Mouse (Mus musculus): ENCODE results near the gene Fam57b.
A peak's percentile ranks its signal among the peaks of the same experiment; 100 is the strongest.

Fam57b gene

DNA sequence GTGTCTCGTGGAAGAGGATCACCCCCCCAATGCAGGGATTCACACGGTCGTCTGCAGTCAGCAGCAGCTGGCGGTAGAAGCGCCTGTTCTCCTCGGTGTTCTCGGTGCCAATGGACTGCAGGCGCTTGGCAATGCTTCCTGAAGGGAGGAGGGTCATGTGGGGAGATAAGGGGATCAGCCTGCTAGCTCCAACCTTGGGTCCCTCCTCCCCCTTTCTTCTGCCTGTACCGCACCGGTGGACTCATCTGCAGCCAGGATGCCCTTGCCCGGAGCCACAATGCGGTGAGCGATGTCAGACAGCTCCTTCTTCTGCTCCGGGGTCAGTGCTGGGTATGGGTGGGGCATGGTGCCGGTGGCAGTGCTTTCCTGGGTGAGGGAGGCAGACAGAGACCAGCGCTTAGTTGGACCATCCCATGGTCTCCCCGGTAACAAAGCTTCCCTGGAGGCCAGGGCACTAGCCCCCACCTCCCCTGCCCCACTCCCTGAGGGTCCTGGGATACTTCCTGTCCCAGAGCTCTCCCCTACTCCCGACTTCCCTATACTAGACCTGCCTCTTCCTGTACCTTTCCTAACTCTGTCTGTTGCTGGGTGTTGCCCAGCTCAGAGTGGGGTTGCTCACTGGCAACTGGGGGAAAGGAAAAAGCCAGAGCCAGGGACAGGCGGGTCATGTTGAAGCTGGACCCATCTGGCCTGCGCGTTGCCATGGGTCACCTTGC lies at the start of gene Fam57b:
Gene Fam57b (plus strand): TSS at position 258 of the 716 bp plus-strand sequence.
- no peak for DNase-seq (ENCODE audit: low spot score in 2 of 2)

DNA sequence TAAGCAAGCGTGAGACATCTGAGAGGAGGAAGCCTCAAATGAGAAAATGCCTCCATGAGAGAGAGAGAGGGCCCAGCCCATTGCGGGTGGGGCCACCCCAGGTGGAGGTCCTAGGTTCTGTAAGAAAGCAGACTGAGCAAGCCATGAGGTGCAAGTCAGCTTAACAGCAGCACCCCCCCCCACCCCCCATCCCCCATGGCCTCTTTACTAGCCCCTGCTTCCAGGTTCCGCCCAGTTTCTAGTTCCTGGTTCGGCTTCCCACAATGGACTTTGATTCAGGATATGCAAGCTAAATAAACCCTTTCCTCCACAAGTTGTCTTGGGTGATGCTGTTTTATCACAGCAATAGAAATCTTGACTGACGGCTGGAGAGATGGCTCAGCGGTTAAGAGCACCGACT lies 48.6 kb upstream of the Fam57b start:
- no peak for DNase-seq (ENCODE audit: low spot score in 2 of 2)

DNA sequence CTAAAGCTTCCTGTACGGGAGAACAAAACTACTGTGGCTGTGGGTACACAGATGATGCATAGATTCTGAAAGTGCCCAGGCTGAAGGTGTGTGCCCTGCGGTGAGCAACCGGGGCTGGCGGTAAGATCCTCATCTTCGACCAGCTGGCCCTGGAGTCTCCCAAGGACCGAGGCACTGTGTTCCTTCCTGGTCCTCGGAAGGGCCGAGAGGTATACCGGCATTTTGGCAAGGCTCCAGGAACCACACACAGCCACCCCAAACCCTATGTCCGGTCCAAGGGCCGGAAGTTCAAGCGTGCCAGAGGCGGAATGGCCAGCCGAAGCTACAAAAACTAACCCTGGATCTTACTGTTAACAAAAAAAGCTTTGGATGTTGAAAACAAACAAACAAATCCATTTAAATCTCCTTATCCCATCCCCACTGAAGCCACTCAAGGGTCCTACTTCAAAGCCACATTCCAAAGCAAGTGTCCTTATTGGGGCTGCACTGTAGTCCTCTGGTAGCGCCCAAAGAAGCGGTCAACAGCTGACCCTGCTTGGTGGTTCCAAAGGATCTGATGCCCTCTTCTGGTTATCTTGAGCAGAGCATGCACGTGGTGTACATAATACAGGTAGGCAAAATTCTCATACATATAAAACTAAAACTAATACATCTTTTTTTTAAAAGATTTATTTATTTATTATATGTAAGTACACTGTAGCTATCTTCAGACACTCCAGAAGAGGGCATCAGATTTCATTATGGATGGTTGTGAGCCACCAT lies 47.7 kb upstream of the Fam57b start:
- no peak for DNase-seq (ENCODE audit: low spot score in 2 of 2)

DNA sequence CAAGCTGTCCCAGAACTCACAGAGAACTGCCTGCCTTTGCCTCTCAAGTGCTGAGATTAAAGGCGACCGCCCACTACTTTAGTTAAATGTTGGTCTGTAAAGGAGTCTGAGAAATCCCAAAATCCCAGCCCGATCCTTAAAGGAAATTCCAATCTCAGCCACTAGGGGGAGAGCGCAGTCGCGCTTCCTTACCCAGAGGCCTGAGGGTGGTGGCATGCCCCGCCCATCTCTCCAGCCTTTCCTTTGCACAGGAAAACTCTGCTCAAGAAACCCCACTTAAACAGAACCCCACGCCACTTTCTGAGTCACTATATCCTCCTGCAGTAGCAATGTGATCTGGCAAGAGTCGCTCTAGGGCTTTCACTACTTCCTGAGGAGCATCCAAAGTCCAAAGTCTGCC lies 42.6 kb upstream of the Fam57b start:
- peak; percentile 48 to 66 for DNase-seq (ENCODE audit: low spot score in 2 of 2)

DNA sequence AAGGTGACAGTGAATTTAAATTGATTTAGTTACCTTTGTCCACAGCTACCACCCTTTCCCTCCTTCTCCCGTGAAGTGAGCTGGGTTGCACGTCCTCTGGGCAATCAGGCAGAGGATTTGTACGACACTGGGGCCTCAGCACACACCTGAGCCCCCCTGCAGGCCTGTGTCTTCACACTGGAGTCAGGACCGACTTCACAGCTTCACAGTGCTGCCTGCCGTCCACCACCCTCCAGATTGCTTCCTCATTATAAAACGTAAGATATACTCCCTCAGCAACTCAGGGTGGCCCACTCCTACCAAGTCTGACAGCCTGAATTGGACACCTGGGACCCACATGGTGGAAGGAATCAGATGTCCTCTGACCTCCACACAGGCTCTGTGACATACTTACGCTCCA lies 38.9 kb upstream of the Fam57b start:
- no peak for DNase-seq (ENCODE audit: low spot score in 2 of 2)

DNA sequence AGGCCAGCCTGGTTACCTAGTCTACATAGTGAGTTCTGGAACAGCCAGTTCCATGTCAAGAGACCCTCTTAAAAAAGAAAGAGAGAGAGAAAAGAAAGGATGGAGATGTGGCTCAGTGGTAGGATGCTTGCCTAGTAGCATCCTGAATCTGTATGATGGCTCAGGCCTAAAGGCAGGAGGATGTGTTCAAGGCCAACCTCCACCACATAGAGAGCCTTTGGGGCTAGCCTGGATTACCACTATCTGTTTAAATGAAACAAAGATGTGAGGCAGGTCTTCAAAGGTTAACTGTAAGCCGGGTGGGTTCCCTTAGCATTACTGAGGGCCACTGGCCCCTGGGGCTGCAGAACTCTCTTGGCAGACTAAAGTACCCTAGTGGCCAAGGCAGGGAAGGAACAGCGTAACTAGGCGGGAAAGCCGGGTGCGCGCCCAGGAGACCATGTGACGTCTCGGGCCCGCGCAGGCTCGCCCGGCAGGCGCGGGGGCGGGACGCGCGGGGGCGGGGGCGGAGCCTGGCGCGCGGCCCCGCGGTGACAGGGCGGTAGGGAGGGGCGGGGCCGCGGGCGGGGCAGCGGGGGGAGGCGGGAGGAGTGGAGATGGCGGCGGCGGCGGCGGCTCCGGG lies 38.3 kb upstream of the Fam57b start, which contains the start of gene Mapk3:
Gene Mapk3 (plus strand): TSS at position 552 of the 622 bp plus-strand sequence.
- peak; percentile 89 to 91 for DNase-seq (ENCODE audit: low spot score in 2 of 2)

DNA sequence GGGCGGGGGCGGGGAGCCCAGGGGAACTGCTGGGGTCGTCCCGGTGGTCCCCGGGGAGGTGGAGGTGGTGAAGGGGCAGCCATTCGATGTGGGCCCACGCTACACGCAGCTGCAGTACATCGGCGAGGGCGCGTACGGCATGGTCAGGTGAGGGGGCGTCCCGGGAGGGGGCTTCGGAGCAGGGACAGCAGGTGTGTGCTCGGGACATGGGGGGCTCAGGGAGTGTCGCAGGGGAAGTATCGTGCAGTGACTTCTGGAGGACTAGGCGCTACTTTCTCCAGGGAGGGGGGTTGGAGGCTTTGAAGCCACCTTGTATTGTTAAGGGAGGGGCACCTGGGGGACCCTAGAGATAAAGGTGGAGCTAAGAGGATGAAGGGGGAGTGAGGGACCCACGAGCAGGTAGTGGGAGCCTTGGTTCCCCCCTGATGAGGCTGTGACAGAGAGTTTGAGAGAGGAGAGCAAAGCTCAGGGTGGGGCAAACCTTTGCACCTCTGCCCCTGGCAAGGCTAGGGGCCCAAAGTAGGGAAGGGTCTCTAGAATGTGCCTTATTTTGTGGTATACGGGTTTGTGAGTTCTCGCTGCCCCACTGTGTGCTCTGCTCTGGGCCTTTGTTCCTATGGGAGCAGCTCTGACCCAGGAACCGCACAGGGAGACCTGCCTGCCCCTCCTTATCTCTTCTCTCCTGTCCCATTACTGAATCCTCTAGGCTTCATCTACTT lies 37.6 kb upstream of the Fam57b start:
- DNase-seq (ENCODE audit: low spot score in 2 of 2) = no peak

DNA sequence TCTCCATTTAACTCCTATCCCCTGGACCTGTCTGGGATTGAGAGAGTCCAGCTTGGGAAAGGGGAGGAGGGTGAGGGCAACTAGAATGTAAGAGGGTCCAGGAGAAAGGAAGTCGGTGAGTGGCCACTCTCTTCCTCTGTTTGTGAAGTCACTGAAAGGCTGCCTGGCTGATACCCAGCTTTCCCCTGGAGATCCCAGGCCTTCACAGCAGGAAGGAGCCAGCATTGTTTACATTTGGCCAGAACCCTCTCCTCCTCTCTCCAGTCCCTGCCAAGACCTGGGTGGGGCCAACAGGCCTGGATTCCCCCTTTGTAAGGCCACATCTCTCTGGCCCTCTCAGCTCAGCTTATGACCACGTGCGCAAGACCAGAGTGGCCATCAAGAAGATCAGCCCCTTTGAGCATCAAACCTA lies 37.1 kb upstream of the Fam57b start:
- peak in 1 of 2 experiments; percentile 39 for DNase-seq (ENCODE audit: low spot score in 2 of 2)

DNA sequence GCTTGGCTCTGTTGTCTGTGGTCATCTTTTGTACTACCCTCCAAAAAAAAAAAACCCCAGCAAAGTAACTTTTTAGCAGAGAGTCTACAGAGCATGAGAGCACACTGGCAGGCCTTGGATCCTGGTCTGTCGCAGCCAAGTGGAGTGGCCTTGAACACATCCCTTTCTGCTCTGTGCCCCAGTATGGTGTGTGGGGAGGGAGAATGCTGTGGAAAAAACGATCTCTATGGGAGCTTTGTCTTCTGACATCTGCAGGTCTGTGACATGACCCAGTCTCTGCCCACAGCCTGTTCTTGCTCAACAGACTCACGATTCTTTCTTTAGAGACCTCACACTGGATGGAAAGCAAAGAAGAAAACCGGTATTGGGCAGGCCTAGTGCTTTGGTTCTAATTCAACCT lies 36.5 kb upstream of the Fam57b start:
- no peak for DNase-seq (ENCODE audit: low spot score in 2 of 2)

DNA sequence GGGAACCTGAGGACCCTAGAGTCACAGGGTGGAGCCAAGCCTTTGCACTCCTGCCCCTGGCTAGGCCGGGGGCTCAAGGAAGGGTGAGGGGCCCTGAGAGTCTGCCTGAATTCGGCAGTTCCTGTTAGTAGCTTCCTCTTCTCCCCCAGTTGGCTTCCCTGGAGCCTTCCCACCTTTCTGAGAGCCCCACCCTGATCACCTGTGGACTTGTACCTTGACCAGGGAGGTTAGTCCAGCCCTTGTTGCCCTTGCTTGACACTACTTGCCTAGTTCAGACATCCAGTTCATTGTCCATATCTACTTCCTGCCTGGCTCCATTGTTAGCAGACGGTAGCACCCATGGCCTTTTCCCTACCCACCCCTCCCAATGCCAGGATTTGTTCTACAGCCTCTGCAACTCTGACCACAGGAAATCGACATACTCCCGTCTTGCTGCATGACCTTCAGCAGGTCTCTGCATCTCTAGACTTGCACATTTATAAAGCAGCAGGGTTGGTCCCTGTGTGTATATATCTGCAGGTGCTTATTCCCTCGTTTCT lies 35.9 kb upstream of the Fam57b start:
- DNase-seq (ENCODE audit: low spot score in 2 of 2) = no peak

DNA sequence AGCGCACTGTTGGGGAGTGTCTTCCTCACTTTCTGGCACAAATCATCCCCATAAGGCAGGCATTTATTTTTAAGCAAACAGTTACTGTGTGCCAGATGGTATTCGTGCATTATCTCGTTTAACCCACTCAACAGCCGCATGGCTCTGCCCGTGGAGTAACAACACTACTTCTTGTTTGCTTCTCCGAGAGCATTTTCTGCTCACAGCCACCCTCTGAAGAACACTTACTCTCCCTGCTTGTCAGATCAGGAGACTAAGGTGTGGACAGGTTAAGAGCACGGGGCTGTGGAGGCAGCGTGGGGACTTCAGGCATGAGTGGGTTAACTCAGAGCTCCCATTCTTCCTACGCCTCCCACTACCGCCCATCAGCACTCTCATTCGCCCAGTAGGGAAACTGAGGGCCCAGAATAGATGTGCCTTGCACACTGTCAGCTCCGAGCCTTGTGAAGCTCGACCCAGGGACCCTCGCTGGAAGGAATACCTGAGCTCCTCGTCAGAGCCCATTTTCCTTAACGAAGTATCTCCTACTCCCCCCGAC lies 34.9 kb upstream of the Fam57b start:
- no peak for DNase-seq (ENCODE audit: low spot score in 2 of 2)

DNA sequence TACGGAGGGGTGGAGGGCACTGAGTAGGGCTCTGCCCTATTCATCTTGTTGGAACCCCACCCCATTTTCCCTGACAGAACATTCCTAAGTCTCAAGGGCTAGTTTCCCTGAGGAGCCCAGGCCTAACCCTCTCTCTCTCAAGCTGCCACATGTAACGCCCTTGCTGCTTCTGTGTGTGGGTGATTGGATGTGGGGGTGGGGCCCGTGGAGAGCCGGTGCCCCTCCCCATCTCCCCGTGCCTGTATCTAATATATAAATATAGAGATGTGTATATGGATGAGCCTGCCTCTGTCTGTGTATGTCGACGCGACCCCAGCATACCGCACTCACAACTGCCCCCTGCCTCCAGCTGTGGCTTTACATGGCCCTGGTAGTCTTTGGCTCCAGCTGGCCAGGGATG lies 31.9 kb upstream of the Fam57b start:
- DNase-seq (ENCODE audit: low spot score in 2 of 2) = no peak

DNA sequence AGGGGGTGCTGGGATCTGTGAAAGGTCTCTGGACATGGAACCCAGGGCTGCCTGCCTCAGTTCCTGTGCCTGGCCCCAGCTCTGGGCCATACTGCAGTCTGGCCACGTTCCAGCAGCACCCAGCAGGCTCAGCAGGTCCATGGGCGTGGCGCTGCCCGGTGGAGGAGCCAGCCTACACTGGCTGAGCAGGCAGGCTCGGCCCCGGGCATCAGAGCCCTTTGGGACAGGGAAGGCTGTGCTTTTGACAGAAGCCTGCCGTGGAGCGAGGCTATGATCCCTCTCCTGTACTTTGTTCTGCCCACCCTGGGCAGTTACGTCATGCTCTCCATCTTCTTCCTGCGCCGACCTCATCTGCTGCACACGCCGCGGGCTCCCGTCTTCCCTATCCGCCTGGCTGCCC lies 31.3 kb upstream of the Fam57b start, which contains the start of gene Gdpd3:
Gene Gdpd3 (plus strand): TSS at position 134 of the 400 bp plus-strand sequence.
- DNase-seq (ENCODE audit: low spot score in 2 of 2) = peak in 1 of 2 experiments; percentile 45

DNA sequence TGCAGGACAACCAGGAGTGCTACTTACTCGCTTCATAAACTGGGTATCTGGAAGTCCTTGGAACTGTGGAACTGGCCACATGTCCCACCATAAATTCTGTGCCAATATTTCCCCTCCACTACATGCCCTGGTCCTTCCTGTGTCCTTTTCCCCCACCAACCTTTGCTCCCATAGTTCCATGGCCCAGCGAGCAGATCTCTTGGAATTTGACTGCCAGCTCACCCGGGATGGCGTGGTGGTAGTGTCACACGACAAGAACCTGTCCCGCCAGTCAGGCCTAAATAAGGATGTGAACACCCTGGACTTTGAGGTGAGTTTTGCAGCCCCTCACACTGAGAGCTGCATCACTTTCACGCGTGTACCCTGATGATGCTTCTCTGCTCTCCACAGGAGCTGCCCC lies 30.5 kb upstream of the Fam57b start:
- no peak for DNase-seq (ENCODE audit: low spot score in 2 of 2)

DNA sequence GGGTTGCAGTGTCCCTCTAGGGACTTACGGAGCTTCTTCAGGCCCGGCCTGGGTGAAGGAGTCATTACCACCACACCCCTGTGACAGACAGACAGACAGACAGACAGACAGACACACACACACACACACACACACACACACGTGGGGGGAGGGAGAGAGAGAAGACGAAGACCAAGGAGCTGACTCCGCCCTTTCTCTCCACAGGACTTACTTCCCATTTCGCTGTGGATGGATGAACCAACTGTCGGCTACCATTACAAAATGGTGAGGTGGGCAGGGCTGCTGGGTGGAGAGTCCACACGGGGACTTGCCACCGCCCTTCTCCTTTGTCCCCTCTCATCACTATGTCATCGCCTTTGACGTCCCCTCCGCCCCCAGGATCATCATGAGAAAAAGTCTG lies 26.7 kb upstream of the Fam57b start:
- DNase-seq (ENCODE audit: low spot score in 2 of 2) = no peak

DNA sequence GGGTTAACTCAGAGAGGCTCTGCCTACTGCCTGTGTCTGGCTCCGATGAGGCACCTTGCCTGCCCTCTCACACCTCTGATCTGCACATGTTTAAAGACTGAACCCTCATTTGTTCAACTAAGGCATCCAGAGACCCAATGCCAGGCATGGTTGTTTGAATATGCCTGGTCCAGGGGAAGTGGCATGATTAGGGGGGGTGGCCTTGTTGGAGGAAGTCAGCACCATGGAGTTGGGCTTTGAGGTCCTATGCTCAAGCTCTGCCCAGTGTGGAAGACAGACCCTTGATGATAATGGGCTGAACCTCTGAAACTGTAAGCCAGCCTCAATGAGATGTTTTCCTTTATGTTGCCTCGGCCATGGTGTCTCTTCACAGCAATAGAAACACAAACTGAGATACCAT lies 24.1 kb upstream of the Fam57b start:
- no peak for DNase-seq (ENCODE audit: low spot score in 2 of 2)

DNA sequence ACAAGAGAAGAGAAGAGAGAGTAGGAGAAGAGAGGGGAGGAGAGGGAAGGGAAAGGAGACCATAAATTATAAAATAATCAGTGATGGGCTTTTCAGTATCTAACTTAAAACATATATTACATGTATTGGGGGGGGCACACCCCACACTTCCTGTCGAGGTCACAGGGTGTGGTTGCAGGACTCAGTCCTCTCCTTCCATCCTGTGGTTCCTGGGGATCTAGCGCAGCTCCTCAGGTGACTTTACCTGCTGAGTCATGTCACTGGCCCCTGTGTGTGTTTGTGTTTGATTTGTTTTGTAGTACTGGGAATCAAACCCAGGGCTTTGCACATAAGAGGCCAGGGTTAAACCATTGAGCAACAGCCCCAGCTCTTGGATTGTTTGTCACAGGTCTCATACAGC lies 23.0 kb upstream of the Fam57b start:
- DNase-seq (ENCODE audit: low spot score in 2 of 2) = no peak

DNA sequence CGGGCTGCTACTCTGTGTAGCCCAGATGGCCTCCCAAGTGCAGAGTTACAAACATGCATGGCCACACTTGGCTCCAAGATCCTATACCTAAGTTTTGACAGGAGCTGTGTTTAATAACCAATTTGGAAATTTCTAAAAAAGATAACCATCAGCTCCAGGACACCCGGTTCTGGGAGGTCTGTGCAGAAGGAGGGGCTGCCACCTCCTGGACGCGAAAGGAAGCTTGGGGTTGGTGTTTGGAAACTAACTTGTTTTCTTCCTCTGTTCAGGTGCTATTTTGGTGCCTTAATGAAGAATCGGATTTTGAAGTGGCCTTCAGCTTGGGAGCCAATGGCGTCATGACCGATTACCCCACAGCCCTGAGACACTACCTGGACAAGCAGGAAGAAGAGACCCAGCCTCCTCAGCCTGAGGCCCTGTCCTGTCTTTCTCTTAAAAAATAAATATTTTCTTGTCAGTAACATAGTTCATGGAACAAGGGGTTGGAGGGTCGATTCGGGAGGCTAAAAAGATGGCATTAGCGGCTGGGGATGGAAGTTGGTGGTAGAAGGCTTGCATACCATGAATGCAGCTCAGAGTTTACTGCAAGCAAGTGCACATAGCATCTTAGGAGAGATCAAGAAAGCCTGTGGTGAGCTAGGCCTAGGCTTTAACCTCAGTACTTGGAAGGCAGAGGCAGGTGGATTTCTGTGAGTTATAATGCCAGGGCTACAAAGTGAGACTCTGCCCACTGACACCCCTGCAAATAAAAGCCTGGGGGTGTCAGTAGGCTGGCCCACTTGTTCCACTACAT lies 22.1 kb upstream of the Fam57b start:
- peak in 1 of 2 experiments; percentile 52 for DNase-seq (ENCODE audit: low spot score in 2 of 2)

DNA sequence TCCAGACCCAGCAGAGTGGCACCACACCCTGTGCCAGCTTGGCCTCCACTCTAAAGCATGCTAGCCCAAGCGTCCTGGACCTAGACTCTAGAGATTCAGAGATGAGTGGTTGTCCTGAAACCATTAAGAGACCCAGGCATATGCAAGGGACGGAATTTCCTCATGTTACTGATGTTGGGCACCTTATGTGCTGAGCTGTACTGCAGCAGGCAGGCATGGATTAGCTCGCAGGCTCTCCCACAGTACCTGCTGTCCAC lies 21.6 kb upstream of the Fam57b start:
- no peak for DNase-seq (ENCODE audit: low spot score in 2 of 2)

DNA sequence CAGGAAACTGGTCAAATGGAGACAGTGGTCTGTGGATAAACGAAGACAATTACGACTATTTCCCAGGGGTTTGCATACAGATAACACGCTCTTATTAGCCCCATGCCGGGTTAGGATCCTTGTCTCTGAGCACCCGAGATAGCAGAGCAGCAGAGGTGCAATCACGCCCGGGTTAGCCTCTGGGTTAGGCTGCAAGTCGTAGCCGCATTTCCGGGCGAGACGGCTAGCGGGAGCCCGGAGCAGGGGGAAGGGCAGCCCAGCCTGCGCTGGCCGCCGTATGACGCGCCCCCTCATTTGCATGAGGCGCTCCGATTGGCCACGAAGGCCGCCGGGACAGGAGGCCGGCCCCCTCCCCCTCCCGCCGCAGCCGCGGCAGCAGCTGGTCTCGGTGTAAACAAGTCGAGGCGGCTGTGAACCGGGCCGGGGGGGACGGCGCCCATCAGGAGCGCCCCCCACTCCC lies 20.8 kb upstream of the Fam57b start, which contains the start of gene Ypel3:
Gene Ypel3 (plus strand): TSS at position 358 of the 460 bp plus-strand sequence.
- peak; percentile 97 to 98 for DNase-seq (ENCODE audit: low spot score in 2 of 2)

DNA sequence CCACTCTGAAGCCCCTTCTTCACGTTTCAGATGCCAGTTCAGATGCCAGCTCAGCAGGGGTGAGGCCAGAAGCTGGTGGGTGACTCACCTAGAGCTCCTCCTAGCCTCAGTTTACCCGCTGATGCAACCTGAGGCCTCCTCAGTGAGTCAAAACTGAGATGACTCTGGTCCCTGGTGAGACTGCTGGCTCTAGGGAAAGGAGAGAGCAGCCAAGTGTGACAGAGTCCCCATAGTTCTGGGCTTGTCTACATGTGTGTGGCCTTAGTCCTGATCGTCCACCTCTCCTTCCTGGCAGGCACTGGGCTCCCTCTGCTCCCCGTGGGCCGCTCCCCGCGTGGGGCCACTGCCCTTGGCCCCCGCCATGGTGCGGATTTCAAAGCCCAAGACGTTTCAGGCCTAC lies 20.0 kb upstream of the Fam57b start:
- DNase-seq (ENCODE audit: low spot score in 2 of 2) = peak in 1 of 2 experiments; percentile 38

Data from spleen, postnatal 36 days (tissue).